Mouse (Mus musculus) forebrain, embryonic 14.5 days (tissue): Measurements from ENCODE around the gene 4931409K22Rik. TPM values are rescaled to one million over a fixed set of nuclear protein-coding genes. Genes with fewer than 3 reads are reported as not detected.

ENCODE experiments used
- ATAC-seq: fragments of 200-750 bp; cut with Nextera tagmentation; 2 replicates; pipeline ENCODE4 v1.8.0; 2017; ENCODE audit warnings: mild to moderate bottlenecking, moderate library complexity
- DNase-seq: peaks from one replicate; pipeline ENCODE4 v3.0.0-alpha.2; 2015; ENCODE audit warnings: low spot score
- H3K27ac ChIP-seq: fragments of 300-500 bp; sonication (generic); 2 replicates; pipeline ENCODE4 v1.5.1; 2014; ENCODE audit warnings: low read depth, mild to moderate bottlenecking, control low read depth, low read length, moderate library complexity
- H3K27me3 ChIP-seq: fragments of 300-500 bp; sonication (generic); replicated peaks from 2 replicates; pipeline ENCODE4 v1.6.1; 2014; ENCODE audit warnings: low read length, control low read depth, mixed read lengths; ENCODE audit not compliant: control insufficient read depth, insufficient read depth
- H3K36me3 ChIP-seq: fragments of 300-500 bp; sonication (generic); 2 replicates; pipeline ENCODE4 v1.6.1; 2014; ENCODE audit warnings: low read length, control low read depth; ENCODE audit not compliant: control insufficient read depth, insufficient read depth
- H3K4me1 ChIP-seq: fragments of 300-500 bp; sonication (generic); 2 replicates; pipeline ENCODE4 v1.6.1; 2014; ENCODE audit warnings: antibody characterized with exemption, low read length, control low read depth; ENCODE audit not compliant: control insufficient read depth, insufficient read depth
- H3K4me2 ChIP-seq: fragments of 300-500 bp; sonication (generic); 2 replicates; pipeline ENCODE4 v1.6.1; 2014; ENCODE audit warnings: mild to moderate bottlenecking, control low read depth, low read length
- H3K4me3 ChIP-seq: fragments of 300-500 bp; sonication (generic); 2 replicates; pipeline ENCODE4 v1.5.1; 2014; ENCODE audit warnings: low read depth, low read length, control low read depth
- H3K9ac ChIP-seq: fragments of 300-500 bp; sonication (generic); 2 replicates; pipeline ENCODE4 v1.6.1; 2014; ENCODE audit warnings: mild to moderate bottlenecking, low read length, control low read depth, moderate library complexity
- H3K9me3 ChIP-seq: fragments of 300-500 bp; sonication (generic); replicated peaks from 2 replicates; pipeline ENCODE4 v1.6.1; 2016; ENCODE audit warnings: low read length, control low read depth, mixed read lengths; ENCODE audit not compliant: control insufficient read depth
- WGBS: fragments of 180-500 bp; shearing (Covaris S2); extraction: QIAGEN DNeasy Blood & Tissue Kit; methylation state at CpG from one replicate; pipeline ENCODE4 v1.1.7; 2014; 5-methylcytosine and 5-hydroxymethylcytosine counted together
- microRNA counts: library from miRNA; unstranded; fragments of <30 nt; microRNA quantifications from one replicate; lab custom pipeline; 2016
- microRNA-seq: library from miRNA; unstranded; fragments of <30 nt; microRNA quantifications from one replicate; pipeline ENCODE4, GENCODE M21; 2016
- polyA plus RNA-seq: library from polyadenylated mRNA; unstranded; fragments of >200 nt; fragmentation: Nextera tagmentation; extraction: Ambion mirVana; gene quantifications from 2 replicates; pipeline ENCODE4 v1.2.1, GENCODE M21; 2014

4931409K22Rik gene
- polyA plus RNA-seq, 1 experiment from 2014 or later: 0.06 TPM

- no peak overlapping the region for H3K27ac ChIP-seq
- WGBS: 81% methylated on average over 11 of the region's 11 CpGs
- no peak overlapping the region for H3K9ac ChIP-seq
- H3K4me1 ChIP-seq: peaks cover 28% of the 10 kb centered on the region
- H3K4me3 ChIP-seq: no peak overlapping the region
- no peaks in the 10 kb centered on the region for H3K9me3 ChIP-seq
- peaks cover 18% of the 10 kb centered on the region for H3K27me3 ChIP-seq
- H3K36me3 ChIP-seq: peaks cover 53% of the 10 kb centered on the region
- ATAC-seq: no peak
- H3K4me2 ChIP-seq: no peak overlapping the region
- DNase-seq: peak; percentile 69
These were observed 55.8 kb downstream of the 4931409K22Rik start for GRCm38 (mm10) chr5:24500851-24501250.

GRCm38 (mm10) chr5:24499113-24499512, 57.5 kb downstream of the 4931409K22Rik start:
- peaks cover 58% of the 10 kb centered on the region for H3K36me3 ChIP-seq
- peaks cover 8% of the 10 kb centered on the region for H3K27me3 ChIP-seq
- 57% methylated on average over 10 of the region's 10 CpGs for WGBS
- DNase-seq (no peak), ATAC-seq (no peak)
- no peaks in the 10 kb centered on the region for H3K9me3 ChIP-seq
- no peak overlapping the region for H3K4me3 ChIP-seq
- H3K4me2 ChIP-seq: no peak overlapping the region
- H3K27ac ChIP-seq: no peak overlapping the region
- H3K4me1 ChIP-seq: peaks cover 40% of the 10 kb centered on the region
- H3K9ac ChIP-seq: no peak overlapping the region

- Histone ChIP-seq H3K9me3 (no peaks in the 10 kb centered on the region), H3K4me1 (peaks cover 40% of the 10 kb centered on the region), H3K4me3 (no peak overlapping the region), H3K36me3 (peaks cover 71% of the 10 kb centered on the region), H3K27me3 (0 out of 2 replicates have a peak, but pooled peaks cover 3% of the 10 kb centered on the region), H3K27ac (no peak overlapping the region), H3K9ac (no peak overlapping the region), H3K4me2 (no peak overlapping the region)
- ATAC-seq (peak; percentile 43), DNase-seq (peak; percentile 81)
- 18% methylated on average over 12 of the region's 12 CpGs for whole genome bisulfite sequencing
These were observed 59.1 kb downstream of the 4931409K22Rik start for GRCm38 (mm10) chr5:24497526-24497925.

- peaks cover 71% of the 10 kb centered on the region for H3K36me3 ChIP-seq
- peak overlapping the region; percentile 6; the same call in 1 of the 2 replicates for H3K9ac ChIP-seq
- 0 out of 2 replicates have a peak, but pooled peaks cover 4% of the 10 kb centered on the region for H3K27me3 ChIP-seq
- H3K27ac ChIP-seq: 0 out of 2 replicates have a peak overlapping the region, but pooled peaks have one; percentile 1
- ATAC-seq (peak; percentile 13; the same call in 1 of the 2 replicates), DNase-seq (peak; percentile 57)
- 51% methylated on average over 6 of the region's 6 CpGs for WGBS
- H3K4me2 ChIP-seq: no peak overlapping the region
- H3K4me3 ChIP-seq: no peak overlapping the region
- peaks cover 40% of the 10 kb centered on the region for H3K4me1 ChIP-seq
- no peaks in the 10 kb centered on the region for H3K9me3 ChIP-seq
These were observed 59.9 kb downstream of the 4931409K22Rik start for GRCm38 (mm10) chr5:24496756-24497155.

- Histone ChIP-seq H3K36me3 (peaks cover 71% of the 10 kb centered on the region), H3K27ac (peak overlapping the region; percentile 16), H3K27me3 (0 out of 2 replicates have a peak, but pooled peaks cover 4% of the 10 kb centered on the region), H3K9me3 (no peaks in the 10 kb centered on the region), H3K4me2 (no peak overlapping the region), H3K4me1 (peaks cover 40% of the 10 kb centered on the region), H3K4me3 (no peak overlapping the region), H3K9ac (no peak overlapping the region)
- DNase-seq (peak; percentile 85), ATAC-seq (peak; percentile 60)
- 16% methylated on average over 15 of the region's 15 CpGs for WGBS
These were observed 61.6 kb downstream of the 4931409K22Rik start for GRCm38 (mm10) chr5:24495019-24495418.

MicroRNAs encoded within 50 kb of the gene (microRNA counts, 519-probe panel; counts per million panel counts)
- not detected for microRNA mmu-miR-671-3p (lab: Ali Mortazavi, UCI)
- microRNA mmu-miR-671-5p (lab: Ali Mortazavi, UCI): not detected

Small RNA genes within 50 kb of the gene (microRNA-seq; reads per million reads assigned to microRNA genes)
- 390 reads per million, percentile 73 among the genes with 10 or more reads in this experiment for gene Mir671

Other genes with a start within 250 kb of the 4931409K22Rik start
- 4.7 and 5.2 TPM in 2 replicates for gene Kcnh2, start 205.2 kb downstream of the 4931409K22Rik start, polyA plus RNA-seq
- gene Nos3, start 192.0 kb downstream of the 4931409K22Rik start, polyA plus RNA-seq: 4.6 and 7.6 TPM in 2 replicates
- 0.48 and 0.74 TPM in 2 replicates for gene Atg9b, start 164.7 kb downstream of the 4931409K22Rik start, polyA plus RNA-seq
- gene Abcb8, start 163.1 kb downstream of the 4931409K22Rik start, polyA plus RNA-seq: 37.1 and 43.1 TPM in 2 replicates
- not detected in 2 replicates for gene Asic3, start 143.4 kb downstream of the 4931409K22Rik start, polyA plus RNA-seq
- 106 and 113 TPM in 2 replicates for gene Cdk5, start 133.3 kb downstream of the 4931409K22Rik start, polyA plus RNA-seq
- 11.5 and 14.6 TPM in 2 replicates for gene Slc4a2, start 133.0 kb downstream of the 4931409K22Rik start, polyA plus RNA-seq
- gene Fastk, start 111.5 kb downstream of the 4931409K22Rik start, polyA plus RNA-seq: 89.3 and 94.3 TPM in 2 replicates
- 45.5 and 47.5 TPM in 2 replicates for gene Tmub1, start 109.0 kb downstream of the 4931409K22Rik start, polyA plus RNA-seq
- 47.5 and 49.5 TPM in 2 replicates for gene Agap3, start 104.6 kb downstream of the 4931409K22Rik start, polyA plus RNA-seq
- 0.49 and 0.51 TPM in 2 replicates for gene Gbx1, start 29.6 kb downstream of the 4931409K22Rik start, polyA plus RNA-seq
- 0.09 and 0.17 TPM in 2 replicates for gene Asb10, start 15.8 kb downstream of the 4931409K22Rik start, polyA plus RNA-seq
- gene Abcf2, start 20.7 kb upstream of the 4931409K22Rik start, polyA plus RNA-seq: 111 and 112 TPM in 2 replicates
- gene Chpf2, start 29.9 kb upstream of the 4931409K22Rik start, polyA plus RNA-seq: 10.6 and 13.8 TPM in 2 replicates
- gene Smarcd3, start 67.6 kb upstream of the 4931409K22Rik start, polyA plus RNA-seq: 170 and 177 TPM in 2 replicates
- gene Nub1, start 128.7 kb upstream of the 4931409K22Rik start, polyA plus RNA-seq: 59.8 and 65.3 TPM in 2 replicates
- 6.1 and 6.4 TPM in 2 replicates for gene Wdr86, start 173.9 kb upstream of the 4931409K22Rik start, polyA plus RNA-seq
- 1.8 TPM in 1 of 2 replicates, not detected in the other for gene Crygn, start 201.2 kb upstream of the 4931409K22Rik start, polyA plus RNA-seq